Mouse (Mus musculus) adrenal gland, postnatal 10 days (tissue): ENCODE measurements around the gene Clip3. TPM values are rescaled to one million over a fixed set of nuclear protein-coding genes. Genes with fewer than 3 reads are reported as not detected.

Experiments used
- DNase-seq: peaks from one replicate; pipeline ENCODE4 v3.0.0; 2021; ENCODE audit warnings: mixed read lengths
- total RNA-seq, 2 experiments: library from RNA; stranded (reverse); gene quantifications; 2 replicates each; pipeline ENCODE4 v1.2.3; 2021

Gene Clip3
- total RNA-seq, 2 experiments from 2014 or later, result 31.6 to 36.5 TPM

DNA sequence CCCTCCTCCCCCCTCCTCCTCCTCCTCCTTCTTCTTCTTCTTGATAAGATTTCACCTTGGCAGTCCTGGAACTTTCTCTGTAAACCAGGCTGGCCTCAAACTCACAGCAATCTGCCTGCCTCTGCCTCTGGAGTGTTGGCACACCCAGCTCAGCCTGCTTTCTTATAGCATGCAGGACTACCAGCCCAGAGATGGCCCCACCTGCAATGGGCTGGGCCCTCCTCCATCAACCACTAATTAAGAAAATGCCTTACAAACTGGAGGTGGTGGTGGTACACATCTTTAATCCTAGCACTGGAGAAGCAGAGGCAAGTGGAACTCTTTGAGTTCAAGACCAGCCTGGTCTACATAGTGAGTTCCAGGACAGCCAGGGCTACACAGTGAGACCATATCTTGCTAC, 34.9 kb downstream of the Clip3 start:
- no peak for DNase-seq

DNA sequence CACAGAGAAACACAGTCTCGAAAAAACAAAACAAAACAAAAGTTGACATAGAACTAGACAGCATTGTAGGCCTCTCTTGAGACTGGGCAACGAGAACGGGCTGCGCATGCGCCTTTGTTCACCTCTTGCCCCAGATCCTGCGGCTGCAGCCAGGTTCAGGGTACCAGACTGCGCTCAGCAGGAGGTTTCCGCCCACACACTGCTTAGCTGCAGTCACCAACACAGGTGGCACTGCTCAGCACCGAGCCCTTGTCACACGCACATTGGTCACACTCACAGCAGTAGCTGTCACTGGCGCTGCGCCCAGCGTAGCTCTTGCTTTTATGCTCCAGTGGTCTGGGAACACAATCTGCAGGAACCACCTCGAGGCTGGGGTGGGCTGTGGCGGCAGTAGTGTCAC, 35.6 kb downstream of the Clip3 start:
- DNase-seq, result no peak

DNA sequence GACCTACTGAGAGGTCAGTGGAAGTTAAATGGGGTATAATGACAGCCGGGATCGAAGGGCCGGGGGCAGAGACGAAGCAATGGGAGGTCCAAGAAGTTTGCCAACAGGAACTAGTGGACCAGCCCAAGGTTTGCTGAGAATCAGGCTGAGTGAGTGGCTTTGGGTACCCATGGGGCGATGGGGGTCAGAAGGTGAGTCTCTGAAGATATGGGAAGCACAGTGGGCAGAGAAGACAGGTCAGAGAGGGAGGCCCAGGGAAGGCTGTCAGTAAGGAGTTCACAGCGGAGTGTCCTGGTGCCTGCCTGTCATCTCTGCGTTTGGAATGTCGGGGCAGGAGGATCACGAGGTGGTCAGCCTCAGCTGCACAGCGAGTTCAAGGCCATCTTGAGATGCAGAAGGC, 36.9 kb downstream of the Clip3 start:
- no peak for DNase-seq

DNA sequence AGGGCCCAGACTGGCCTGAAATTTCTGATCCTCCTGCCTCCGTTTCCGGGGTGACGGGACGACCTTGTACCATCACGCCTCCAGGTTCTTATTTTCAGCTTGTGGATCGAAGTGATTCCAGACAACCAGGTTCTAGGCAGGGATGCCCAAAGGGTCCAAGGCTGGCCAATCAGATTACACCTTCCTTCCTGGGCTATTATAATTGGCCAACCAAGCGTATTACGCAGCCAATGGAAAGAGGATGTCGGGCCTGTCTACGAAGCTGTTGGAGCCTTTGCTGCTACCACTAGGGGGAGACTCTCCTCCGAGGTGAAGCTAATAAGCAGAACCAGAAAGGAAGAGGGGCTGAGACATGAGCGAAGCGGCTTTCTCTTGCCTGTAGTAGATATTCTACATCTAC, 40.4 kb downstream of the Clip3 start:
- peak; percentile 83 for DNase-seq

DNA sequence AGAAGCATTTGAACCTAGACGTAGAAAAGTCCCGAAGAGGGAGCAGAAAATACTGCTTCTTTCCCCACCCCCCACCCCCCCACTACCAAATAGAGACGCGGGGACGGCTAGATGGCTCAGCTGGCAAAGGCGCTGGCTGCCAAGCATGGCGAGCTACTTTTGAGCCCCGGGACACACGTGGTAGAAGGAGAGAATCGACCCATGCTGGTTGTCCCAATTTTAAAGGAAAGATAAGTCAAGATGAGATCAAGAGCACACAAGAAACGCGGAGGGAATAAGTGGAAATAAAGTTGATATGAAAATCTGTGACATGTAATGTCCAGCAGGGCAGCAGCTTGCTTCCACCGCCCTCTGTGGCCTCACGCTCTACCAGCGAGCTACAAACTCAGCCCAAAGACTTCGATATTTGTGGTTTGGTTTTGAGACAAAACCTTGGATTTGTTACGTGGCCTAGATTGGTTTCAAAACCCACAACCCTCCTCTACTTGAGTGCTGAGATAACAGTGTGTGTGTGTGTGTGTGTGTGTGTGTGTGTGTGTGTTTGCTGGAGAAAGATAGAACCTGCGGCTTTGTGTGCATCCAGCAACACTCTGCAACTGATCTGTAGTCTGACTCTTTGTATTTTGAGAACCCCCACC, 41.2 kb downstream of the Clip3 start:
- no peak for DNase-seq

DNA sequence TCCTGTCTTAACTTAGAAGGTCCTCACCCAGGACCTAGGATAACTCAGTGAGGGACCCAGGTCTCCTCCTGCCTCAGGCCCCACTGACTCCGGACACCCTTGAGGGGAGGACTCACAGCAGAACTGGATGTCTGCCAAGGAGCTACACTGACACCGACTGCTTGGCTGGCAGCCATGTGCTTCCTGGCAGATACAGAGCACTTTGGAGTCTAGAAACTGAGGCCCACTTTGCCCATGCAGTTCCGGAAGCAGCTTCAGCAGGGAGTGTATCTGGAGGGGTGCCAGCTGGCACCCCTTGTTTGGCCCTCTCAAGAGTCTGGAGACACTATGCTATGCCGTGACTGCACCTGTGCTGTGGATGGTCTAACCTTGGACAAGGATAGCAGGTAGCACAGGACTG, 41.9 kb downstream of the Clip3 start:
- peak; percentile 87 for DNase-seq

DNA sequence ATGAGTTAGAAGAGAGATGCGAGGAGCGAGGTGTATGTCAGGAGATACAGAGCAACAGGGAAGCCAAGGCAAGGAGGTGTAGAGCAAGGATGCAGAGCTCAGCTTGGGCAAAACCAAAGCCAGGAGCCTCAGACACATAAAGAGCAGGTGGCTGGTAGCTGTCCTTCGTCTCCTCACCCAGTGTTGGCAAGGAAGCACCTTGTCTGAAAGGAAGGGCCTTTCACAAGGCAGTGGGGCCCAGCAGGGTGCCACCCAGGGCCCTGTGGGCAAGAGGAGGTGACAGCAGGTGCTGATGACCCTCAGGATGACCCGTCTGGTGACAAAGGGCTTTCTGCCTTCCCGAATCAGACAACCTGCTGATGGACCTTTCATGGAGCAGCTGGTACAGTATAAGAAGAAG, 43.0 kb downstream of the Clip3 start:
- no peak for DNase-seq

DNA sequence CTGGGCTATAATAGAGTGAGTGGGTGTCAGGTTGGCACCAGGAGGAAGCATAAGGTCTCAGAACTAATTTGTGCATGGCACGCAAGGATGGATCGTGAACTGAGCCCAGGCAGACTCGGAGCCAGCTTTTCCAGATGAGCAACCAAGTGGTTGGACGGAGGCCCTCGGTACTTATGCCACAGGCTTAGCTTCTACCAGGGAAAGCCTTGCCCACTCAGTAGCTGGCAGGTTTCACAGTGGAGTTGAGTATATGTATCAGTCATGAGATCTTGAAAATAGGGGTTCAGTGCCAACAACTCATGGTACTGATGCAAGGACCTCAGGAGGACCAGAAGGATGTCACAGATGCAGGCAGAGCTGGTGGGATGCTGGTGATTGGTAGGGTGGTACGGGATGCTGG, 44.2 kb downstream of the Clip3 start:
- no peak for DNase-seq

DNA sequence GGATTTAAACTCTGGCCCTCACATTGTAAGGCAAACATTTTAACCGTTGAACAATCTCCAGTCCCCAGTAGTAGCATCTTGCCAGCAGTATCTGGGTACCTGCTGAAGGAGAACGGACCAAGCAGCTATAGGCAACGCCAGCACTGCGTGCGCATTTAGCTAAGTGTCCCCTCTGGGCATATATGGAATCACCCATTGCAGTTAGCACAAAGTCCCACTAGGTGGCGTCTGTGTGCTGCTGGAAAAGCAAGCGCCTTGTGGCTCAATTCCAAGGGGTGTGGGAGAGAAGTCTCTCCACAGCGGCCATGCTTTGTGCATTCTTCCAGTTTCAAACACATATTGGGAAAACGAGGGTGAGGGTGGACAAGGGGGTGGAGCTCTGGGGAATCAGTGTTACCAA, 44.9 kb downstream of the Clip3 start:
- peak; percentile 89 for DNase-seq

DNA sequence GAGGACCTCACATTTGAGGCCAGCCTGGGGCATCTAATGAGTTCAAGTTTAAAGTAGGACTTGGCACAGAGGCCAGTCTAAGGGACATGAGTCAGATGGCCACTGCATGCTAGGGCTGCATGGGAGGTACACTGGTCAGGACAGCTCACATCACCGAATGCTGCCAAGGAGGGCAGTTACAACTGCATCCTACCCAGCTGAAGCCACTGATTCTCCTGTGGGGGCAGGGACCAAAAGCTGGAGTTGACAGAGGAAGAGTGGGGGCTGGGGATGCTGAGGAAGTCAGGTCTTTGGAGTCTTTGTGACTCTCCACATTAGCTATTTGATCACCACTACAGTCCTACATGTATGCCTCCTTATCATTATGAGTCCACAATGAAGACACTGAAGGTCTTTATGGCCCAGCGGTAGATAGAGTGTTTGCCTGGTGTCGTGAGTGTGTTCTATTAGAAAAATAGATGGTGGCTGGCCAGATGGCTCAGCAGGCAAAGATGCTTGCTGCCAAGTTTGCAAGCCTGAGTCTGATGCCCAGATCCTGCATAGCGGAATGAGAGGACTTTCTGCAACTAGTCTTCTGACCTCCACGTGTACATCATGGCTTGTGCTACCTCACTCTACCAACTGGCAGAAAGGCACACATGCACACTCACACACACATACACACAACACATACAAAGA, 48.0 kb downstream of the Clip3 start:
- no peak for DNase-seq

DNA sequence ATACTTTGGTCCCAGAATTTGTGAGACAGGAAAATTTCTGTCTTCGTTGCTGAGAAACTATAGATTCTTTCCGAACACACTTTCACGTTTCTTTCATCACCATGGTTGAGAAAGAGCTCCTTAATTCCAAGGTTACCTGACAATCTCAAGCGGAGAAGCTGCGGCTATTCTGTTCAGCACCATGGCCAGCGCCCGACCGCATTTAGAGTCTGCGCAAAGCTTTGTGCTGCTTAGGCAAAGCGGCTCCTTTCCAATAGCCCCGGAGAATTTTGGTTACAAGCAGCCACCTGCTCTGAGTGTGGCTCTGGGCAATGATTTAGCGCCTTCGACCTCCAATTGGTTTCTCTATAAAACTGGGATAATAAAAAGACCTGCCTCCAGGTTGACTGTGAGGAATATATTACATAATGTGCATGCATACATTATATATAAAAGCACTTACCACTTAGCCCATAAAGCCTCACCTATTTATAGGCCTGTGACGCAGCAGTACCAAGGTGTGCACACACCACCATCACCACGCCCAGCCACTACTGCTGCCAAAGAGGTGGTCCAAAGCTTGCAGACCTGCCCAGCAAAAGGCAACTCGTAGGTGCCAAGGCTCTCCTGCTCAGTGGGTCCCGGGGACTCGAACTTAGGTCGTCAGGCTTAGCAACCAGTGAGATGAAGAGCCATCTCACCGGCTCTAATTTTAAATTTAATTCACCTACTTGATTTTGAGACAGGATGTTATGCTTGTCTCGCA, 55.3 kb downstream of the Clip3 start:
- peak; percentile 87 for DNase-seq

DNA sequence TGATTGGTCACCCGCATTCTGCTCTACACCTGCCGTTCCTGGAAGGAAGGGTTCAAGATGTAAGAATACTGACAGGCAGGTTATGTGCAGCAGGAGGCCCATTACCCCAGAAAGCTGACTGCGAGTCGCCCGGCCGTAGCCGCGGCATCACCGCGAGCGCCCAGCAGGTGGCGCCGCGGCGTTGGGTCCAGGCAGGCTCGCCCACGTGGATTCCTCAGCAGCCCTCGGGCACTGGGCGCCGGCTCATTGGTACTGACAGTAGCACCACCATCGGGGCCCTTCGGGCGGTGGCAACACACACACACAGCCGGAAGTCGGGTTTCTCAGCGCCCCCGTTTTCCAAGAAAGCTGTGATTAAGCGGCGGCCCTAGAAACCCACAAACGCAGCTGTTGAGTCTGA, 56.3 kb downstream of the Clip3 start:
- DNase-seq, result peak; percentile 80

DNA sequence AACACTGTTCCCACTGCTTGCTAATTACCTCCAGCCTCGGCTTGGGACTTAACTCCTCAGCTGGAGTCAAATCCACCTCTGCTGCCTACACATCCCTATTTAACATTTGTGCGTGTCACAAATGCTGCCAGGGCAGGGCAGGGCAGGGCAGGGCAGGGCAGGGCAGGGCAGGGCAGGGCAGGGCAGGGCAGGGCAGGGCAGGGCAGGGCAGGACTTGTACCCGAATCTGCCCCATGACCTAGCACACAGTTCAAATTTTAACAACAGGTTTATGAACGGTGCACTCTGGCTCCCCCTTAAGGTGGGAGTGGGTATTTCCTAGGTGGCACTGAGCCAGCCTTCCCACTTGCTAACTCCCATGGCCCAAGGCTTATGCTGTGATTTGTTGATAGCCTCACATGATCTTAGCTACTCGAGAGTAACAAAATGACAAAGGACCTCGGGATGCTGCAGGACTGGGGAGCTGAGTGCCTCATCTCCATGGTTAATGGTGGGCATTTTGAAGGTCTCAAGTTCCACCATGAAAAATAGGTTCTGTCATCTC, 61.8 kb downstream of the Clip3 start:
- peak; percentile 87 for DNase-seq

DNA sequence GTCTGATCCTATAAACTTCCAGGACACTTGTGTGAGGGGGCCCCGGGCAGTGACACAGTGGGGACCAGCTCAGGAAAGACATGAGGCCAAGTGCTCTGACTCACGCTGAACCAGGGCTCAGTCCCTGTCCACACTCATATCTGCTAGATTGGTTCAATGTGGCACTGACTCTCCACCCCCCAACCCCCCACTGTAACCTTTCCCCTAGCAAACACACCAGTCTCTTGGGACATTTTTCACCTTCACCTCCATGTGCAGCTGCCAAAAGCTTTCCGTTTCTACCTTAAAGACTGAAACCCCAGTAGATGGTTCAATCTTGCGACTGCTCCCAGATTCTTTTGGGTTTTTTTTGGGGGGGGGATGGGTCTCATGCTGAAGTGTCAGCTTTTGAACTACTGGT, 62.5 kb downstream of the Clip3 start:
- no peak for DNase-seq

Other genes starting within 250 kb of the Clip3 start
- gene Zfp14, start 240.3 kb upstream of the Clip3 start, total RNA-seq, result 1 to 10 TPM; 2.3 to 2.8 TPM
- 1 to 10 TPM; 1.4 to 2.2 TPM for gene Zfp82, start 218.8 kb upstream of the Clip3 start, total RNA-seq
- under 1 TPM; 0.63 to 0.73 TPM for gene Gm26920, start 201.3 kb upstream of the Clip3 start, total RNA-seq
- gene Zfp566, start 201.2 kb upstream of the Clip3 start, total RNA-seq, result 1 to 10 TPM; 1.8 to 2.2 TPM
- 10 to 100 TPM; 42.0 to 44.7 TPM for gene Zfp260, start 197.0 kb upstream of the Clip3 start, total RNA-seq
- gene Zfp382, start 169.8 kb upstream of the Clip3 start, total RNA-seq, result 1 to 10 TPM; 4.1 to 6.5 TPM
- 10 to 100 TPM; 57.4 to 65.2 TPM for gene Zfp146, start 122.0 kb upstream of the Clip3 start, total RNA-seq
- 1,000 to 10,000 TPM; 1,474 to 1,616 TPM for gene Cox7a1, start 107.6 kb upstream of the Clip3 start, total RNA-seq
- 100 to 1,000 TPM; 444 to 475 TPM for gene Capns1, start 92.9 kb upstream of the Clip3 start, total RNA-seq
- 100 to 1,000 TPM; 103 to 108 TPM for gene Polr2i, start 59.8 kb upstream of the Clip3 start, total RNA-seq
- 10 to 100 TPM; 73.6 to 81.0 TPM for gene Tbcb, start 59.5 kb upstream of the Clip3 start, total RNA-seq
- not detected for gene Ovol3, start 56.0 kb upstream of the Clip3 start, total RNA-seq
- under 1 TPM; 0.61 to 0.63 TPM for gene Thap8, start 11.6 kb upstream of the Clip3 start, total RNA-seq
- gene Wdr62, start 11.3 kb upstream of the Clip3 start, total RNA-seq, result 10 to 100 TPM; 12.1 to 14.3 TPM
- gene Alkbh6, start 17.0 kb downstream of the Clip3 start, total RNA-seq, result 10 to 100 TPM; 46.8 to 49.0 TPM
- gene Syne4, start 23.1 kb downstream of the Clip3 start, total RNA-seq, result 10 to 100 TPM; 17.6 to 22.3 TPM
- 1 to 10 TPM; 2.8 TPM for gene E130208F15Rik, start 30.0 kb downstream of the Clip3 start, total RNA-seq
- 10 to 100 TPM; 17.9 to 19.7 TPM for gene Sdhaf1, start 32.2 kb downstream of the Clip3 start, total RNA-seq
- gene Lrfn3, start 71.0 kb downstream of the Clip3 start, total RNA-seq, result 10 to 100 TPM; 13.2 to 15.1 TPM
- gene Tyrobp, start 122.0 kb downstream of the Clip3 start, total RNA-seq, result 10 to 100 TPM; 25.8 to 29.1 TPM
- gene Hcst, start 128.1 kb downstream of the Clip3 start, total RNA-seq, result 1 to 10 TPM; 3.7 to 4.9 TPM
- 1 to 10 TPM; 2.3 to 2.4 TPM for gene Nfkbid, start 130.0 kb downstream of the Clip3 start, total RNA-seq
- 10 to 100 TPM; 26.1 to 34.3 TPM for gene Aplp1, start 153.8 kb downstream of the Clip3 start, total RNA-seq
- not detected for gene Kirrel2, start 166.0 kb downstream of the Clip3 start, total RNA-seq
- not detected for gene Nphs1, start 166.6 kb downstream of the Clip3 start, total RNA-seq
- 10 to 100 TPM; 26.0 to 56.1 TPM for gene Prodh2, start 201.9 kb downstream of the Clip3 start, total RNA-seq
- 10 to 100 TPM in 1 of 2 experiments, 1 to 10 TPM in 1; 5.0 to 11.7 TPM for gene Arhgap33, start 243.3 kb downstream of the Clip3 start, total RNA-seq